Mouse (Mus musculus): ENCODE data around the gene Nrgn.

DNA sequence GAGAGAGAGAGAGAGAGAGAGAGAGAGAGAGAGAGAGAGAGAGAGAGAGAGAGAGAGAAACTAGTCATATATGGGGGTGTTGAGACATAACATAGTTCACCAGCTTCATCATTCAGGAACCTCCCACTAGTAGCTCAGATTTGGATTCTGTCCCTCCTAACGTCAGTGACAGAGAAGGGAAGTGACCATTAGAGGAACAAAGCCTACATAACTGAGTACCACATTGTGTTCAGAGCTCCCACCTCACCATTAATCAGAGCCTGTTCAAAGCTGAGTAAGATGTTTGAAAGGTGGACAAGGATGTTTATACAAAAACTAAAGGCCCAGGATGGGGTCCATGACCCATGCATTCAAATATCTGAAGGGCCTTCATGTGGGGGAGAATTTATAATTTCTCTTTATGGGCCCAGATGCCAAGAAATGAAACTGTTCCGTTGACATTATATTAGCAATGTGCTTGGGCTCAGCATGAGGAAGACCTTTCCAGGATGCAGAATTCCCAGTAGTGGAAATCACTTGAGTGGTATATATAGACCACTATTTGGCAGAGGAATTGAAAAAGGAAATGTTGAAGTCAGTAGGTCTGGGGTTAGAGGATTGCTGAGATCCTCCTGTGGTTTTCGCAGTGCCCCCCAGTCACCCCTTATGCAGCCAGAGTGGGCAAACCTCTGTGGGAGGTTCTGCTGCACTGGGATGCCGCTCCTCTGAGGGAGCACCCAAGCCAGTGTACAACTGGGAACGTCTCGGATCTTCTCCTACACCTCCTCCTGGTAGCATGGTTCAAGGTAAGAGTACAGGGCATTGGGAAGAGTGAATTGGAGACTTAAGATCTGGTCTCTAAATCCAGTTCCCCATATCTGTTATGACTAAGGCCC, 11.8 kb downstream of the Nrgn start:
- TF ChIP-seq GATA1 (IDR thresholded peaks at IDR 0.05; ENCODE audit: low read length): no peak
- TF ChIP-seq TAL1 (IDR thresholded peaks at IDR 0.05; ENCODE audit: low read length): no peak
